Mouse (Mus musculus) layer of hippocampus, postnatal 25 days (tissue): Measurements from ENCODE around the gene Trib2. TPM values are rescaled to one million over a fixed set of nuclear protein-coding genes. Genes with fewer than 3 reads are reported as not detected.

Experiments used
- DNase-seq, 2 experiments: peaks; one replicate each; pipeline ENCODE4 v3.0.0; 2022; ENCODE audit warnings: mixed read lengths in 2 of 2, low spot score in 1 of 2; ENCODE audit errors: extremely low spot score in 1 of 2
- microRNA-seq, 2 experiments: library from miRNA; unstranded; fragments of <30 nt; microRNA quantifications; one replicate each; pipeline ENCODE4 v1.2.0; 2021
- total RNA-seq, 2 experiments: library from RNA; stranded (reverse); gene quantifications; 2 replicates each; pipeline ENCODE4 v1.2.3; 2021

The Trib2 gene
- total RNA-seq, 2 experiments from 2014 or later, result 37.5 to 42.7 TPM

DNA sequence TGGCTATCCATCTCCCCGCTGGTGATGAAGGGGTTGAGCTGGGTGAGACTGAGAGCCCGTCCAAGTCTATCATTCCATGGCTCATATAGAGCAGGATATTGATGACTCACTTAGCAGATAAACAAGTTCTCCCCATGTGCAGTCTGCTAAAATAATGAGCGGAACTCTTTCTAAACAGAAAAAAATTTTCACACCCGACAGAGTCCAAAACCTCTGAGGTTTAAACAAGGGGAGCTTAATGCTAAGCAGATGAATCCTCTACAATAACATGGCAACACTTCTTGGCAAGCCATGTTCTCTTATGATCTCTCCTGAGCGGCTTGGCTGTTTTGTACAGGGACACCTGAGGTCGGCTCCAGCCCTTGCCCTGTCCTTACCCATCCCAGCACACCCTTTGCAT, 45.0 kb downstream of the Trib2 start:
- DNase-seq, result no peak

DNA sequence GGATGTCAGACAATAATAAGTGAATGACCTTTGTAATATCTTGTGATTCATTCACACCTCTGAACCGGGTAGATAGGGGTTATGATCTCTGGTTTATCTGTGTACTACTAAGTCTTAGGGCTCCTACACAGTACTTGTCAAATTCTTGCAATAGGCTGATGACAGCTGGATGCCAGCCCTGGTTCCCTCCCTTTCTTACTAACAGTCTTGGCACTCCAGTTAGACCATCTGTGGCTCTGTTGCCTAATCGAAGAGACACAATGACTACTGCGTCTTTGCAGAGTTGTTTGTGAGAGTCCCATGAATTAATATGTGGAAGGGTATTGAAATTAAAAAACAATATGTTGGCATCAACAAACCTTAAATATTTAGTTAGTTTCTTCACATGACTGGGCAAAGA, 48.2 kb downstream of the Trib2 start:
- DNase-seq, result peak in 1 of 2 experiments; percentile 27

DNA sequence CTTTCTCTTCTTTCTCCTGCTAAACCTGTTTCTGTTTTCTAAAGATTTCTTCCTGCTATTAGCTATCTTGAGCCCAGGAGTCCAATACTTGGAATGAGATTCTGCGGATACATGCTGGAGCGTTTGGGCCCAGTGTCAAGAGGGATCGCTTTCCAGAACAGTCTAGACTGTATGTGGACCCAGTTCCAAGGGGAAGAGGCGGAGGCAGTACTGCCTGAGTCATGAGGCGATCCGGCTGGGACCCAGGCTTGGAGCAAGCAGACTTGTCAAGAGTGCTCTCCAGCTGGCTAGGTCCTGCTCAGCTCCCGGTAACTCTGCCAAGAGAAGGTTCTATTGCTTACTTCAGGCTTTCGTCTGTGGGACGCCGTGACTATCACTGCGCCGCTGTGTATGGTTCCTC, 50.7 kb downstream of the Trib2 start:
- DNase-seq, result peak in 1 of 2 experiments; percentile 12

DNA sequence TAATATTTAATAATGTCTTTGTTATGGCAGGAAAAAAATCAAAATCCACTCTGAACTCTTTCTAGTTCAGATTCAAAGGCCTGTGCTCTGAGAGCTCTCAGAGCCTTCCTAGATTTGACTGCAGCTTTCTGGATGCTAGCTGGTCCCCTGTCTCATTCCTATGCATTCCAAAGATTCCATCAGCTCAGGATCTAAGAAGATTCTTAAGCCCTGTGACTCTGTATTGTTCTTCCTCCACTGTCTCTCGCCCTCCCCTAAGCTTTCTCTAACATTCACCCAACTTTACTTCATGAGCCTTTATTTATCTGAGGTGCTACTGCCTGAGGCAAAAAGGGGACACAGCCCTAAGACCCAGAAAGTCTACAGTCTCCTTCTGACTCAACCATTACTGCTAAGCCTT, 51.5 kb downstream of the Trib2 start:
- DNase-seq, result no peak

DNA sequence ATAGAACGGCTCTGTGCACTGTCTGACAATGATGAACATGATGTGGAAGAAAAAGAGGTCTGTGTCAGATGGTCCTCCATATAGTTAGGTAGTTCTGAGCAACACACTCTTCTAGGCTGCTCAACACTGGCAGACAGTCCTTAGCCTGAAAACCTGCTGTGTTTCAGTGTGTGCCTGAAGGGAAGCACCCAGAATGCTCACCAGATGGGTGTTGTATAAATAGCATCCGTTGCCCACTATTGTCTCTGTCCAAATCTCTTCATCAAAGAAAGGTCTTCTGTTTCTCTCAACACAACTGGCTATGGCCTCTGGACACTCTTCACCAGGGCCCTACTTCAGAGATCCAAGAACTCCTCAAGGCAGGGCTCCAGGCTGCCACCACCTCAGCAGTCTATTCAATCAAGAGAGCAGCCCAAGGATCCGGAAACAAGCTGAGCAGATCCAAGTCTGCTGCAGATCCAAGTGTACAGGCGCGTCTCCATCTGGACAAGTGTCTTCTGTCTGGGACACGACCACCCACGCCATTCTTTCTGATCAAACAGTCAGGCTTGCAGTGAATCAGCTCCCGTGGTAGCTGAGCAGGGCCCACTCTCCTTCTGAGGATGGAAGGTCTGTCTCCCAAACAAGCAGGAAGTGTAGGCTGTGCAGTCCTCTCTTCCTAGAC, 55.1 kb downstream of the Trib2 start:
- peak; percentile 43 to 63 for DNase-seq

DNA sequence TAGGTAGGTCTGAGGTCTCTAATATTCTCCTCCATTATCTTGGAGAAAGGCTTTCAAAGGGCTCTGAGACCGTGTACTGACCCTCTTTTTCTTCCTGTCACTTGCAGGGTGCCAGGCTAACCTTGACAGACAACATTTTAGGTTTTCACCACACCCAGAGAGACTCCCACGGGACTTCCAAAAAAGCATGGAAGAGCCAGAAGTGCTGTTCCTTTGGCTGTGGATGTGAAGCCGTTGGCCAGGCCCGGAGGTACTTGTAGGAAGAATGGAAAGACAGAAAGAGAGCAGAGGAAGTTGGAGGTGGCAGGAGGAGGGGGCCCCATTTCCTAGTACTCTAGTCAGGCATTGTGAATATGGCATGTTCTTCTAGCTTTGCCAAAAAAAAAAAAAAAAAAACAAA, 56.0 kb downstream of the Trib2 start:
- DNase-seq, result no peak

DNA sequence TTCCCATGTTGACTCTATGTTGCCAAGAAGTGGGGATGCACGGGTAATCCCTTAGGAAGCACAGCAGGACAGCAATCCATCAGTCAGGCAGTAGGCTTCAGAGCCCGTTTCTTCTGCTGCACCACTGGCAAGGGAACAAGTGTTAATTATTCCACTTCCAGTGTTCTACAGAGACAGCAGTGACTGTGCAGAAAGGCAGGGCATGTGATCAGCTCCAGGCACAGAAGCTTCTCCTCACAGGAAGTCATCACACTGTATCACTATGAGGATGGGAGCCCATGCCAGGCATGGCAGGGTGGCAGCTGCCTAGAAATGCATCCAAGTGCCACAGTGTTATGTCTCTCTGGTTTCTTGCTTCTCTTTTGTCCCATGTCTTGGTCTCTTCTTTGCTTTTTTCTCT, 57.9 kb downstream of the Trib2 start:
- DNase-seq, result peak; percentile 14 to 16

DNA sequence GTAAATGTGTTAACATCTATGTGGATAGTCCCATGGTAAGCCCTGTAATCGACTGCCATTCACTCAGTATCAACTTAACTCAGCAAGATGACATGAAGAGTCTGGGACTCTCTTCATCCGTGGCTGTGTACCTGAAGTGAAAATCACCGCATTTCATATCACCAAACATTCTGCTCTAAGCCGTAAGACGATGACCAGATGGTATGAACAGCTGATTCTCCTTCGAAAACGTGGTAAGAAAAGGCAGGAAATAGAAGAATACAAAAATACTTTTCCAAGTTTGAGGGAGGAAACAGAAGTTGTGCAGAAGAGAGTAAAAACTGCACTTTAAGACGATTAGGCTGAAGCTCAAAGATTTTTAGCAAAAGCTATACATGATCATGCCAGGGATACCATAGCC, 59.4 kb downstream of the Trib2 start:
- no peak for DNase-seq

DNA sequence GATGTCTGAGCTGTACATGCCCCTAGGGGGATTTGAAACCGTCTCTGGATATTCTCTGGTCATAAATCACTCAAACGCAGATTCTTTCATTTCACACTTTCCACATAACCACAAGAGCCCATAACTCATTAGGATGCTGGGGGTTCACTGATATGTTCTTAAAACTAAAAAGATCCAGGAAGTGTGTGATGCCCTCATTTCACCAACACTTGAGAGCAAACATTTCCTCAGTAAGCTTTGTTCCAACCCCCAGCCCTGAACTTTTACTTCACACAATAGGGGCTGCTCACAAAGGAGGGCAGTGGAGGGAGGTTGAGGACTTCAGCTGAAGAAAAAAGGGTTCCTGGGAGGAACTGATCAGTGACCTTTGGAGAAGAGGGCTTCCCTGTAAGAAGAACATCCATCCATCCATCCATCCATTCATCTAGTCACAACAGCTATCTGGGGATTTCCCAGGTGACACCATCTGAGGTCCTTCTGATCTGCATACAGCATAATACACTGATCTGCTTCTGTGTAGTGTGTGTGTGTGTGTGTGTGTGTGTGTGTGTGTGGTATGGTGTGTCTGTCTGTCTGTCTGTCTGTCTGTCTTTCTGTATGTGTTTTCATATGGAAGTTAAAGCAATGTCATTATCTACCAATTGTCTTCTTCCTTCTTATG, 61.6 kb downstream of the Trib2 start:
- no peak for DNase-seq

DNA sequence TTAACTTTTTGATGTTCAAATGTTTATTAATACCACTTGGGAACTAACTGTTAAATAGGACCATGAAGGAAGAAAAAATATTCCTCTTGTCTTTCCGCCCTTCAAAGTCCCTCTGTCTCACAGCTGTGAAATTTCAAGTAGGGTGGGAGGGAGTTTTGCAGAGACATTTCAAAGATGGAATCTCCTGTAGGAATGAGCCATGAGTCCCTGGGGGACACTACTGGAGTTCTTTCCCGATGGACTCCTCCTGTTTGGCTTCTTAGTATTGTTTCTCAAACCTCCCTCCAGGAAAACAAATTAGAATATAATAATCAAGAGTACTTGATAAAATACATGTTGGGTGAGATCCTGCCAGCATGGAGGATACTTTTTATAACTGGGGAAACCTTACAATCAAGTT, 62.1 kb downstream of the Trib2 start:
- DNase-seq, result no peak

DNA sequence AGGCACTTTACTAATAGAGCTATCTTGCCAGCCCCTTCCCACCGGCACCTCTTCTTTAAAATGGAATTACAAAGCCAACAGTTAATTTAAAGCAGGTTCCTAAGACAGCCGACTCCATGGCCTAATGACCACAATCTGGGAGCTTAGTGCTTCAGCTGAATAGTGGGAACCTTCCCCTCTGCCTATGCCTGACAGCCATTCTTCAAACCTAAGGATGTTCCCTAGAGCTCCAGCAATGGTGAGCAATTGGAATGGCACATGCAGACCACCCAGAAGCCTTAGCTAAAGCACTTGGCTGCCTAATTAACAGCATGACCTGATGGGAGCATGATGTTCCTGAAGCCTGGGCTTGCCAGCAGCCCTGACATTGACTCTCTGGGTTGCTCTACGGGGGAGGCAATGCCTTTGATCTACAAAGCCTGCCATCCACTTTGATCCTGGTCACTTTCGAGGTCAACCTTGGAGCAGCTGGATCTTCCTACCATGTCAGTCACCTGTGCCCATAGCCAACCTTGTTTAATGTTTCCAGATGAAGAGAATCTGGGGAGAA, 67.0 kb downstream of the Trib2 start:
- DNase-seq, result no peak

DNA sequence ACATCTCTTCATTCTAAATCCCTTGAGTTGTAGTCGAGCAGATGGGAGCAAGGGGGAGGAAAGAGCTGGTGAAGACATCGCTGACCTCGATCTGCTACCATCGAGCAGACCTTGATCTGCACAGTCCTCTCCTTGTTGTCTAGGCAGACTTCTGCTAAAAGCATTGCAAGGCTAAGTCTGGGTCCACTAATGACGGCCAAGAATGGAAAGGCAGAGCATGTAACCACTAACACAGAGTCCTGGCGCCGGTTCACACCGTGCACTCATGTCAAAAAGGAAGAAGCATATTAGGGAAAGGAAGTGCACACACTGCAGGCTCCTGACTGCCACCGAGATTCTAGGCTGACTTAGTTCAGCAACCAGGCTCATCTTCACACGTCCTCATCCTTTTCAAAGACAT, 71.0 kb downstream of the Trib2 start:
- no peak for DNase-seq

Small RNAs within 50 kb of the gene (microRNA-seq; reads per million reads assigned to microRNA genes)
- gene Mir6387, result 0 reads per million in 2 experiments
